Mouse (Mus musculus): ENCODE results near the gene Dpf1. TPM values are rescaled to one million over a fixed set of nuclear protein-coding genes. Genes with fewer than 3 reads are reported as not detected.
A peak's percentile ranks its signal among the peaks of the same experiment; 100 is the strongest.

Dpf1 gene
- polyA plus RNA-seq, 1 experiment from 2014 or later: 3.5 TPM

GRCm38 (mm10) chr7:29338984-29339679, 35.4 kb downstream of the Dpf1 start:
- no peak for DNase-seq (ENCODE audit: low spot score)

GRCm38 (mm10) chr7:29340247-29340646, 36.5 kb downstream of the Dpf1 start:
- DNase-seq (ENCODE audit: low spot score): no peak

- DNase-seq (ENCODE audit: low spot score): no peak
Observed at GRCm38 (mm10) chr7:29340838-29341237, 37.1 kb downstream of the Dpf1 start.

- DNase-seq (ENCODE audit: low spot score): no peak
Observed at GRCm38 (mm10) chr7:29341722-29342121, 38.0 kb downstream of the Dpf1 start.

- no peak for DNase-seq (ENCODE audit: low spot score)
Observed at GRCm38 (mm10) chr7:29342489-29343092, 38.8 kb downstream of the Dpf1 start.

GRCm38 (mm10) chr7:29343746-29344145, 40.0 kb downstream of the Dpf1 start:
- DNase-seq (ENCODE audit: low spot score): no peak

- DNase-seq (ENCODE audit: low spot score): no peak
Observed at GRCm38 (mm10) chr7:29345534-29345933, 41.8 kb downstream of the Dpf1 start.

GRCm38 (mm10) chr7:29346212-29346611, 42.5 kb downstream of the Dpf1 start:
- DNase-seq (ENCODE audit: low spot score): no peak

- DNase-seq (ENCODE audit: low spot score): no peak
Observed at GRCm38 (mm10) chr7:29350489-29350888, 46.7 kb downstream of the Dpf1 start.

- no peak for DNase-seq (ENCODE audit: low spot score)
Observed at GRCm38 (mm10) chr7:29352246-29352645, 48.5 kb downstream of the Dpf1 start.

GRCm38 (mm10) chr7:29354161-29354560, 50.4 kb downstream of the Dpf1 start:
- DNase-seq (ENCODE audit: low spot score): no peak

GRCm38 (mm10) chr7:29355406-29355805, 51.7 kb downstream of the Dpf1 start:
- DNase-seq (ENCODE audit: low spot score): no peak

- DNase-seq (ENCODE audit: low spot score): no peak
Observed at GRCm38 (mm10) chr7:29361497-29361896, 57.7 kb downstream of the Dpf1 start.

GRCm38 (mm10) chr7:29364052-29364451, 60.3 kb downstream of the Dpf1 start:
- DNase-seq (ENCODE audit: low spot score): peak; percentile 42

- peak; percentile 72 for DNase-seq (ENCODE audit: low spot score)
Observed at GRCm38 (mm10) chr7:29367166-29368003, 63.6 kb downstream of the Dpf1 start.

Other genes starting within 250 kb of the Dpf1 start
- 0.16 and 0.19 TPM in 2 replicates for gene Ryr1, start 178.8 kb upstream of the Dpf1 start, polyA plus RNA-seq (2015; fragmentation: Nextera tagmentation; extraction: Ambion mirVana)
- gene Rasgrp4, start 169.1 kb upstream of the Dpf1 start, polyA plus RNA-seq (2015; fragmentation: Nextera tagmentation; extraction: Ambion mirVana): 2.2 and 3.4 TPM in 2 replicates
- 49.7 and 54.4 TPM in 2 replicates for gene Fam98c, start 147.7 kb upstream of the Dpf1 start, polyA plus RNA-seq (2015; fragmentation: Nextera tagmentation; extraction: Ambion mirVana)
- 0.17 and 0.20 TPM in 2 replicates for gene Ggn, start 133.7 kb upstream of the Dpf1 start, polyA plus RNA-seq (2015; fragmentation: Nextera tagmentation; extraction: Ambion mirVana)
- gene Spred3, start 133.5 kb upstream of the Dpf1 start, polyA plus RNA-seq (2015; fragmentation: Nextera tagmentation; extraction: Ambion mirVana): 0.23 and 1.4 TPM in 2 replicates
- gene Psmd8, start 123.2 kb upstream of the Dpf1 start, polyA plus RNA-seq (2015; fragmentation: Nextera tagmentation; extraction: Ambion mirVana): 358 and 374 TPM in 2 replicates
- 0.27 and 0.35 TPM in 2 replicates for gene Catsperg1, start 89.9 kb upstream of the Dpf1 start, polyA plus RNA-seq (2015; fragmentation: Nextera tagmentation; extraction: Ambion mirVana)
- 1.2 and 1.5 TPM in 2 replicates for gene Kcnk6, start 71.4 kb upstream of the Dpf1 start, polyA plus RNA-seq (2015; fragmentation: Nextera tagmentation; extraction: Ambion mirVana)
- 76.4 and 79.3 TPM in 2 replicates for gene Yif1b, start 65.6 kb upstream of the Dpf1 start, polyA plus RNA-seq (2015; fragmentation: Nextera tagmentation; extraction: Ambion mirVana)
- 7.8 and 9.6 TPM in 2 replicates for gene 2200002D01Rik, start 55.5 kb upstream of the Dpf1 start, polyA plus RNA-seq (2015; fragmentation: Nextera tagmentation; extraction: Ambion mirVana)
- gene Spint2, start 22.0 kb upstream of the Dpf1 start, polyA plus RNA-seq (2015; fragmentation: Nextera tagmentation; extraction: Ambion mirVana): 571 and 608 TPM in 2 replicates
- 3.1 and 3.4 TPM in 2 replicates for gene Ppp1r14a, start 14.6 kb upstream of the Dpf1 start, polyA plus RNA-seq (2015; fragmentation: Nextera tagmentation; extraction: Ambion mirVana)
- 5.3 and 5.9 TPM in 2 replicates for gene Sipa1l3, start 214.7 kb downstream of the Dpf1 start, polyA plus RNA-seq (2015; fragmentation: Nextera tagmentation; extraction: Ambion mirVana)

Data from thymus, postnatal 0 days (tissue).